Mouse (Mus musculus) heart, postnatal 0 days (tissue): ENCODE measurements around the gene Pde4d. TPM values are rescaled to one million over a fixed set of nuclear protein-coding genes. Genes with fewer than 3 reads are reported as not detected.
A peak's percentile ranks its signal among the peaks of the same experiment; 100 is the strongest.

Experiments
- ATAC-seq: fragments of 200-750 bp; cut with Nextera tagmentation; 2 replicates; pipeline ENCODE4 v1.8.0; 2017; ENCODE audit warnings: low read depth, moderate number of reproducible peaks, moderate library complexity; ENCODE audit not compliant: insufficient read depth
- DNase-seq: peaks from one replicate; pipeline ENCODE4 v3.0.0-alpha.2; 2016; ENCODE audit warnings: low spot score
- H3K27ac ChIP-seq: fragments of 300-500 bp; sonication (generic); 2 replicates; pipeline ENCODE4 v1.5.1; 2014; ENCODE audit warnings: low read depth, mild to moderate bottlenecking
- H3K27me3 ChIP-seq: fragments of 300-500 bp; sonication (generic); 2 replicates; pipeline ENCODE4 v1.6.1; 2014; ENCODE audit warnings: low read length, mixed read lengths; ENCODE audit not compliant: control insufficient read depth, insufficient read depth
- H3K36me3 ChIP-seq: fragments of 300-500 bp; sonication (generic); replicated peaks from 2 replicates; pipeline ENCODE4 v1.6.1; 2014; ENCODE audit warnings: low read length, mixed read lengths; ENCODE audit not compliant: control insufficient read depth, insufficient read depth
- H3K4me1 ChIP-seq: fragments of 300-500 bp; sonication (generic); 2 replicates; pipeline ENCODE4 v1.6.1; 2014; ENCODE audit warnings: antibody characterized with exemption; ENCODE audit not compliant: control insufficient read depth, insufficient read depth
- H3K4me2 ChIP-seq: fragments of 300-500 bp; sonication (generic); 2 replicates; pipeline ENCODE4 v1.6.1; 2014; ENCODE audit warnings: low read depth, mild to moderate bottlenecking, low read length, moderate library complexity
- H3K4me3 ChIP-seq: fragments of 300-500 bp; sonication (generic); 2 replicates; pipeline ENCODE4 v1.5.1; 2014; ENCODE audit warnings: low read depth, low read length
- H3K9ac ChIP-seq: fragments of 300-500 bp; sonication (generic); replicated peaks from 2 replicates; pipeline ENCODE4 v1.6.1; 2014; ENCODE audit warnings: low read depth, low read length, mixed read lengths
- H3K9me3 ChIP-seq: fragments of 300-500 bp; sonication (generic); replicated peaks from 2 replicates; pipeline ENCODE4 v1.6.1; 2016; ENCODE audit warnings: low read length; ENCODE audit not compliant: control insufficient read depth
- CTCF ChIP-seq: IDR thresholded peaks from 2 replicates; pipeline ENCODE4 v1.5.1; 2016; ENCODE audit warnings: antibody characterized with exemption, control low read depth, low read depth
- EP300 ChIP-seq: IDR thresholded peaks from 2 replicates; pipeline ENCODE4 v1.6.1; 2016; ENCODE audit warnings: antibody characterized with exemption, low read depth
- WGBS: fragments of 180-500 bp; shearing (Covaris S2); extraction: QIAGEN DNeasy Blood & Tissue Kit; methylation state at CpG from one replicate; pipeline ENCODE4 v1.1.7; 2014; 5-methylcytosine and 5-hydroxymethylcytosine counted together
- polyA plus RNA-seq: library from polyadenylated mRNA; unstranded; fragments of >200 nt; fragmentation: Nextera tagmentation; extraction: Ambion mirVana; gene quantifications from 2 replicates; pipeline ENCODE4 v1.2.1, GENCODE M21; 2015
- total RNA-seq: library from RNA; depleted of rRNA; stranded (reverse); fragments of >200 nt; gene quantifications from 2 replicates; pipeline ENCODE4 v1.2.3, GENCODE M21; 2014; ENCODE audit warnings: low replicate concordance

Gene Pde4d
- total and polyA plus RNA-seq, 2 experiments from 2014 or later = 21.9 to 58.0 TPM

GRCm38 (mm10) chr13:109914246-109914645, 1464.5 kb downstream of the Pde4d start:
- H3K9ac ChIP-seq = no peak overlapping the region
- no peak overlapping the region for H3K4me3 ChIP-seq
- H3K4me1 ChIP-seq = peaks cover 62% of the 10 kb centered on the region
- no peak for ATAC-seq
- no peak overlapping the region for H3K27ac ChIP-seq
- no peaks in the 10 kb centered on the region for H3K9me3 ChIP-seq
- H3K27me3 ChIP-seq = no peaks in the 10 kb centered on the region
- no peak overlapping the region for H3K4me2 ChIP-seq
- DNase-seq = no peak
- WGBS = 90% methylated on average over 13 of the region's 13 CpGs
- TF ChIP-seq EP300 = no peak
- no peak for TF ChIP-seq CTCF
- no peaks in the 10 kb centered on the region for H3K36me3 ChIP-seq

- H3K4me3 ChIP-seq = no peak overlapping the region
- TF ChIP-seq CTCF = no peak
- TF ChIP-seq EP300 = no peak
- H3K9me3 ChIP-seq = no peaks in the 10 kb centered on the region
- peak overlapping the region; percentile 77 for H3K27ac ChIP-seq
- no peaks in the 10 kb centered on the region for H3K36me3 ChIP-seq
- peaks cover 62% of the 10 kb centered on the region for H3K4me1 ChIP-seq
- DNase-seq (no peak), ATAC-seq (no peak)
- H3K27me3 ChIP-seq = no peaks in the 10 kb centered on the region
- H3K4me2 ChIP-seq = 0 out of 2 replicates have a peak overlapping the region, but pooled peaks have one; percentile 21
- H3K9ac ChIP-seq = no peak overlapping the region
- WGBS = 30% methylated on average over 5 of the region's 5 CpGs
Observed at GRCm38 (mm10) chr13:109914846-109915245, 1465.1 kb downstream of the Pde4d start.

GRCm38 (mm10) chr13:109915501-109915900, 1465.8 kb downstream of the Pde4d start:
- Histone ChIP-seq H3K27ac (peak overlapping the region; percentile 77), H3K36me3 (no peaks in the 10 kb centered on the region), H3K4me1 (peaks cover 61% of the 10 kb centered on the region), H3K9me3 (no peaks in the 10 kb centered on the region), H3K27me3 (no peaks in the 10 kb centered on the region), H3K9ac (no peak overlapping the region), H3K4me2 (peak overlapping the region; percentile 21; the same call in 1 of the 2 replicates), H3K4me3 (no peak overlapping the region)
- WGBS = 32% methylated on average over 7 of the region's 7 CpGs
- DNase-seq (no peak), ATAC-seq (peak; percentile 14; the same call in 1 of the 2 replicates)
- TF ChIP-seq CTCF (no peak), EP300 (no peak)

- H3K4me3 ChIP-seq = no peak overlapping the region
- no peak for TF ChIP-seq EP300
- TF ChIP-seq CTCF = no peak
- H3K27ac ChIP-seq = peak overlapping the region; percentile 77
- no peaks in the 10 kb centered on the region for H3K27me3 ChIP-seq
- ATAC-seq (0 out of 2 replicates have a peak, but pooled peaks have one; percentile 43), DNase-seq (no peak)
- H3K9ac ChIP-seq = no peak overlapping the region
- no peaks in the 10 kb centered on the region for H3K36me3 ChIP-seq
- peaks cover 57% of the 10 kb centered on the region for H3K4me1 ChIP-seq
- 50% methylated on average over 5 of the region's 5 CpGs for WGBS
- no peaks in the 10 kb centered on the region for H3K9me3 ChIP-seq
- peak overlapping the region; percentile 21; the same call in 1 of the 2 replicates for H3K4me2 ChIP-seq
Observed at GRCm38 (mm10) chr13:109915964-109916363, 1466.2 kb downstream of the Pde4d start.

- Histone ChIP-seq H3K4me3 (no peak overlapping the region), H3K36me3 (no peaks in the 10 kb centered on the region), H3K4me1 (peaks cover 43% of the 10 kb centered on the region), H3K27me3 (no peaks in the 10 kb centered on the region), H3K27ac (0 out of 2 replicates have a peak overlapping the region, but pooled peaks have one; percentile 2), H3K9me3 (no peaks in the 10 kb centered on the region), H3K4me2 (peak overlapping the region; percentile 22; the same call in 1 of the 2 replicates), H3K9ac (peak overlapping the region; percentile 11; the same call in 1 of the 2 replicates)
- DNase-seq (no peak), ATAC-seq (no peak)
- TF ChIP-seq EP300 = no peak
- TF ChIP-seq CTCF = no peak
- WGBS = 74% methylated on average over 10 of the region's 10 CpGs
Observed at GRCm38 (mm10) chr13:109917551-109917950, 1467.8 kb downstream of the Pde4d start.

GRCm38 (mm10) chr13:109918631-109919030, 1468.9 kb downstream of the Pde4d start:
- ATAC-seq (no peak), DNase-seq (no peak)
- H3K27ac ChIP-seq = no peak overlapping the region
- H3K4me1 ChIP-seq = peaks cover 42% of the 10 kb centered on the region
- no peak for TF ChIP-seq CTCF
- TF ChIP-seq EP300 = no peak
- WGBS = 37% methylated on average over 8 of the region's 8 CpGs
- no peaks in the 10 kb centered on the region for H3K27me3 ChIP-seq
- no peak overlapping the region for H3K4me3 ChIP-seq
- H3K36me3 ChIP-seq = no peaks in the 10 kb centered on the region
- no peak overlapping the region for H3K9ac ChIP-seq
- no peak overlapping the region for H3K4me2 ChIP-seq
- H3K9me3 ChIP-seq = no peaks in the 10 kb centered on the region
